Mouse (Mus musculus): ENCODE results near the gene Serpine2. TPM values are rescaled to one million over a fixed set of nuclear protein-coding genes. Genes with fewer than 3 reads are reported as not detected.

Serpine2 gene
- polyA plus RNA-seq (2014; fragmentation: Nextera tagmentation; extraction: Ambion mirVana): 108 and 136 TPM in 2 replicates

- Histone ChIP-seq H3K4me1 (ENCODE audit: control insufficient read depth, insufficient read depth, low read length) (peaks cover 12% of the 10 kb centered on the region), H3K27me3 (ENCODE audit: control insufficient read depth, insufficient read depth, low read length) (no peaks in the 10 kb centered on the region), H3K27ac (ENCODE audit: low read depth, low read length) (no peak within 1 kb of the TSS), H3K9me3 (ENCODE audit: control insufficient read depth, low read length) (no peaks in the 10 kb centered on the region), H3K36me3 (ENCODE audit: control insufficient read depth, insufficient read depth, low read length) (no peaks in the 10 kb centered on the region), H3K4me3 (ENCODE audit: low read length) (no peak within 1 kb of the TSS), H3K9ac (ENCODE audit: low read depth, low read length) (no peak within 1 kb of the TSS), H3K4me2 (replicated peaks; ENCODE audit: low read depth, low read length) (no peak within 1 kb of the TSS)
- no peak for ATAC-seq (ENCODE audit: low FRiP score, low TSS enrichment)
- 51% methylated on average over 6 of the region's 6 CpGs for WGBS
Measured at GRCm38 (mm10) chr1:79861130-79861942, at the start of gene Serpine2. Gene Serpine2, minus strand, starts transcription at chr1:79861180.

- Histone ChIP-seq H3K9ac (ENCODE audit: low read depth, low read length) (no peak overlapping the region), H3K4me3 (ENCODE audit: low read length) (no peak overlapping the region), H3K27ac (ENCODE audit: low read depth, low read length) (no peak overlapping the region), H3K27me3 (ENCODE audit: control insufficient read depth, insufficient read depth, low read length) (no peaks in the 10 kb centered on the region), H3K36me3 (ENCODE audit: control insufficient read depth, insufficient read depth, low read length) (no peaks in the 10 kb centered on the region), H3K4me2 (replicated peaks; ENCODE audit: low read depth, low read length) (no peak overlapping the region), H3K9me3 (ENCODE audit: control insufficient read depth, low read length) (0 out of 2 replicates have a peak, but pooled peaks cover 4% of the 10 kb centered on the region), H3K4me1 (ENCODE audit: control insufficient read depth, insufficient read depth, low read length) (no peaks in the 10 kb centered on the region)
- WGBS: 79% methylated on average over 4 of the region's 4 CpGs
- ATAC-seq (ENCODE audit: low FRiP score, low TSS enrichment): no peak
Measured at GRCm38 (mm10) chr1:79907811-79908210, 46.8 kb upstream of the Serpine2 start.

- H3K9me3 ChIP-seq (ENCODE audit: control insufficient read depth, low read length): no peaks in the 10 kb centered on the region
- no peaks in the 10 kb centered on the region for H3K36me3 ChIP-seq (ENCODE audit: control insufficient read depth, insufficient read depth, low read length)
- H3K9ac ChIP-seq (ENCODE audit: low read depth, low read length): no peak overlapping the region
- H3K4me1 ChIP-seq (ENCODE audit: control insufficient read depth, insufficient read depth, low read length): no peaks in the 10 kb centered on the region
- H3K27me3 ChIP-seq (ENCODE audit: control insufficient read depth, insufficient read depth, low read length): no peaks in the 10 kb centered on the region
- WGBS: 40% methylated on average over 3 of the region's 3 CpGs
- no peak overlapping the region for H3K4me3 ChIP-seq (ENCODE audit: low read length)
- H3K27ac ChIP-seq (ENCODE audit: low read depth, low read length): no peak overlapping the region
- no peak for ATAC-seq (ENCODE audit: low FRiP score, low TSS enrichment)
- H3K4me2 ChIP-seq (replicated peaks; ENCODE audit: low read depth, low read length): no peak overlapping the region
Measured at GRCm38 (mm10) chr1:79905241-79905640, 44.3 kb upstream of the Serpine2 start.

- H3K27me3 ChIP-seq (ENCODE audit: control insufficient read depth, insufficient read depth, low read length): no peaks in the 10 kb centered on the region
- H3K9me3 ChIP-seq (ENCODE audit: control insufficient read depth, low read length): no peaks in the 10 kb centered on the region
- H3K4me1 ChIP-seq (ENCODE audit: control insufficient read depth, insufficient read depth, low read length): no peaks in the 10 kb centered on the region
- H3K4me3 ChIP-seq (ENCODE audit: low read length): no peak overlapping the region
- H3K36me3 ChIP-seq (ENCODE audit: control insufficient read depth, insufficient read depth, low read length): no peaks in the 10 kb centered on the region
- ATAC-seq (ENCODE audit: low FRiP score, low TSS enrichment): no peak
- no peak overlapping the region for H3K9ac ChIP-seq (ENCODE audit: low read depth, low read length)
- no peak overlapping the region for H3K4me2 ChIP-seq (replicated peaks; ENCODE audit: low read depth, low read length)
- H3K27ac ChIP-seq (ENCODE audit: low read depth, low read length): no peak overlapping the region
- WGBS: 82% methylated on average over 2 of the region's 2 CpGs
Measured at GRCm38 (mm10) chr1:79902901-79903300, 41.9 kb upstream of the Serpine2 start.

- Histone ChIP-seq H3K36me3 (ENCODE audit: control insufficient read depth, insufficient read depth, low read length) (no peaks in the 10 kb centered on the region), H3K4me2 (replicated peaks; ENCODE audit: low read depth, low read length) (no peak overlapping the region), H3K27me3 (ENCODE audit: control insufficient read depth, insufficient read depth, low read length) (no peaks in the 10 kb centered on the region), H3K4me3 (ENCODE audit: low read length) (no peak overlapping the region), H3K9me3 (ENCODE audit: control insufficient read depth, low read length) (no peaks in the 10 kb centered on the region), H3K9ac (ENCODE audit: low read depth, low read length) (no peak overlapping the region), H3K4me1 (ENCODE audit: control insufficient read depth, insufficient read depth, low read length) (no peaks in the 10 kb centered on the region), H3K27ac (ENCODE audit: low read depth, low read length) (no peak overlapping the region)
- no peak for ATAC-seq (ENCODE audit: low FRiP score, low TSS enrichment)
- 52% methylated on average over 3 of the region's 3 CpGs for WGBS
Measured at GRCm38 (mm10) chr1:79882648-79883047, 21.7 kb upstream of the Serpine2 start.

- no peak for ATAC-seq (ENCODE audit: low FRiP score, low TSS enrichment)
- 51% methylated on average over 3 of the region's 3 CpGs for WGBS
- Histone ChIP-seq H3K4me1 (ENCODE audit: control insufficient read depth, insufficient read depth, low read length) (no peaks in the 10 kb centered on the region), H3K27me3 (ENCODE audit: control insufficient read depth, insufficient read depth, low read length) (no peaks in the 10 kb centered on the region), H3K9ac (ENCODE audit: low read depth, low read length) (no peak overlapping the region), H3K4me2 (replicated peaks; ENCODE audit: low read depth, low read length) (no peak overlapping the region), H3K4me3 (ENCODE audit: low read length) (no peak overlapping the region), H3K9me3 (ENCODE audit: control insufficient read depth, low read length) (no peaks in the 10 kb centered on the region), H3K27ac (ENCODE audit: low read depth, low read length) (no peak overlapping the region), H3K36me3 (ENCODE audit: control insufficient read depth, insufficient read depth, low read length) (no peaks in the 10 kb centered on the region)
Measured at GRCm38 (mm10) chr1:79874741-79875140, 13.8 kb upstream of the Serpine2 start.

GRCm38 (mm10) chr1:79860411-79861039 is 455 bp downstream of the Serpine2 start:
- Histone ChIP-seq H3K27ac (ENCODE audit: low read depth, low read length) (no peak overlapping the region), H3K27me3 (ENCODE audit: control insufficient read depth, insufficient read depth, low read length) (no peaks in the 10 kb centered on the region), H3K4me2 (replicated peaks; ENCODE audit: low read depth, low read length) (no peak overlapping the region), H3K4me3 (ENCODE audit: low read length) (no peak overlapping the region), H3K9me3 (ENCODE audit: control insufficient read depth, low read length) (no peaks in the 10 kb centered on the region), H3K9ac (ENCODE audit: low read depth, low read length) (no peak overlapping the region), H3K4me1 (ENCODE audit: control insufficient read depth, insufficient read depth, low read length) (peaks cover 12% of the 10 kb centered on the region), H3K36me3 (ENCODE audit: control insufficient read depth, insufficient read depth, low read length) (no peaks in the 10 kb centered on the region)
- no peak for ATAC-seq (ENCODE audit: low FRiP score, low TSS enrichment)
- WGBS: 43% methylated on average over 12 of the region's 12 CpGs

- Histone ChIP-seq H3K9me3 (ENCODE audit: control insufficient read depth, low read length) (no peaks in the 10 kb centered on the region), H3K27me3 (ENCODE audit: control insufficient read depth, insufficient read depth, low read length) (no peaks in the 10 kb centered on the region), H3K4me3 (ENCODE audit: low read length) (no peak overlapping the region), H3K9ac (ENCODE audit: low read depth, low read length) (no peak overlapping the region), H3K4me1 (ENCODE audit: control insufficient read depth, insufficient read depth, low read length) (peaks cover 12% of the 10 kb centered on the region), H3K27ac (ENCODE audit: low read depth, low read length) (no peak overlapping the region), H3K36me3 (ENCODE audit: control insufficient read depth, insufficient read depth, low read length) (no peaks in the 10 kb centered on the region), H3K4me2 (replicated peaks; ENCODE audit: low read depth, low read length) (no peak overlapping the region)
- WGBS: 79% methylated on average over 5 of the region's 5 CpGs
- ATAC-seq (ENCODE audit: low FRiP score, low TSS enrichment): no peak
Measured at GRCm38 (mm10) chr1:79859975-79860374, 1.0 kb downstream of the Serpine2 start.

- Histone ChIP-seq H3K4me1 (ENCODE audit: control insufficient read depth, insufficient read depth, low read length) (peaks cover 12% of the 10 kb centered on the region), H3K36me3 (ENCODE audit: control insufficient read depth, insufficient read depth, low read length) (no peaks in the 10 kb centered on the region), H3K27ac (ENCODE audit: low read depth, low read length) (no peak overlapping the region), H3K4me3 (ENCODE audit: low read length) (peak overlapping the region; percentile 75), H3K4me2 (replicated peaks; ENCODE audit: low read depth, low read length) (peak overlapping the region; percentile 88), H3K27me3 (ENCODE audit: control insufficient read depth, insufficient read depth, low read length) (no peaks in the 10 kb centered on the region), H3K9me3 (ENCODE audit: control insufficient read depth, low read length) (no peaks in the 10 kb centered on the region), H3K9ac (ENCODE audit: low read depth, low read length) (peak overlapping the region; percentile 74)
- ATAC-seq (ENCODE audit: low FRiP score, low TSS enrichment): peak; percentile 5; the same call in 1 of the 2 replicates
- 14% methylated on average over 4 of the region's 4 CpGs for WGBS
Measured at GRCm38 (mm10) chr1:79859026-79859425, 2.0 kb downstream of the Serpine2 start.

All from kidney, embryonic 14.5 days (tissue).